Mouse (Mus musculus) cerebellum, adult 2 months (tissue): ENCODE measurements around the gene Fam198b.

Experiments used
- CTCF ChIP-seq: fragments of 200-500 bp; IDR thresholded peaks from 2 replicates; pipeline ENCODE4 v1.5.1; 2011; ENCODE audit warnings: low read depth, mild to moderate bottlenecking, control low read depth, low read length, moderate library complexity, borderline replicate concordance; ENCODE audit not compliant: insufficient read depth
- POLR2A ChIP-seq: fragments of 200-500 bp; IDR thresholded peaks from 2 replicates; pipeline ENCODE4 v1.6.1; 2011; ENCODE audit warnings: low read length, control low read depth, borderline replicate concordance; ENCODE audit not compliant: insufficient read depth

DNA sequence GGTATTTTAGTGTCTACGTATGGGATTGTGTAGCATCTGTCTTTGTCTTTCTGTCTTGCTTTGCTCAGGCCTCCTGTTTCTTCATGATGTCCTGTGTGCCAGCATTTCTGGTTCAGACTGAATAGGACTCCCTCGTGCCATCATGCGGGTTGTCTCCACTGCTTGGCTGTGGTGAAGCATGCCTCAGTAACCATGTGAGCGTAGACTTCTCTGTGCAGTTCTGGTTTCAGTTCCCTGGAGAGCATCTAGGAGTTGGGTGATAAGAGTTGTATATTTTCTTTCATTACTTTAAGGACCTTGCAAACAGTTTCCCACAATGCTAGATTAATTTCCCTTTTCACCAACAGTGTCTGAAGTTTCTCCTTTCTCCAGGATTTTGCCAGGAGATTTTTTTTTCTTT lies 17.4 kb downstream of the Fam198b start:
- no peak for TF ChIP-seq POLR2A
- TF ChIP-seq CTCF: no peak
